Mouse (Mus musculus) liver, adult 2 months (tissue): ENCODE results near the gene Abhd17b. TPM values are rescaled to one million over a fixed set of nuclear protein-coding genes. Genes with fewer than 3 reads are reported as not detected.

Experiments
- DNase-seq: peaks from one replicate; pipeline ENCODE4 v3.0.0-alpha.2; 2011; ENCODE audit warnings: low read depth, low spot score; ENCODE audit errors: extremely low read depth
- H3K27ac ChIP-seq: fragments of 200-500 bp; replicated peaks from 2 replicates; pipeline ENCODE4 v1.5.1; 2012; ENCODE audit warnings: low read depth, mild to moderate bottlenecking, control low read depth, inconsistent platforms, low read length; ENCODE audit not compliant: insufficient read depth
- H3K27me3 ChIP-seq: fragments of 200-500 bp; 2 replicates; pipeline ENCODE4 v1.6.1; 2012; ENCODE audit warnings: mild to moderate bottlenecking, moderate library complexity, low read length, inconsistent platforms; ENCODE audit not compliant: control insufficient read depth, insufficient read depth
- H3K36me3 ChIP-seq: fragments of 200-500 bp; 2 replicates; pipeline ENCODE4 v1.6.1; 2012; ENCODE audit warnings: low read length, inconsistent platforms; ENCODE audit not compliant: control insufficient read depth, insufficient read depth
- H3K4me1 ChIP-seq: fragments of 200-500 bp; 2 replicates; pipeline ENCODE4 v1.6.1; 2011; ENCODE audit warnings: low read length; ENCODE audit not compliant: control insufficient read depth, insufficient read depth
- H3K4me3 ChIP-seq: fragments of 200-500 bp; 2 replicates; pipeline ENCODE4 v1.5.1; 2011; ENCODE audit warnings: low read depth, mild to moderate bottlenecking, control low read depth, low read length, moderate library complexity; ENCODE audit not compliant: insufficient read depth
- H3K79me2 ChIP-seq: fragments of 200-500 bp; 2 replicates; pipeline ENCODE4 v1.6.1; 2012; ENCODE audit warnings: inconsistent platforms, mild to moderate bottlenecking, low read length, moderate library complexity; ENCODE audit not compliant: control insufficient read depth, insufficient read depth
- H3K9ac ChIP-seq: fragments of 200-500 bp; 2 replicates; pipeline ENCODE4 v1.6.1; 2012; ENCODE audit warnings: low read depth, mild to moderate bottlenecking, control low read depth, inconsistent platforms, low read length
- CTCF ChIP-seq: fragments of 200-500 bp; IDR thresholded peaks from 2 replicates; pipeline ENCODE4 v1.5.1; 2011; ENCODE audit warnings: low read depth, low read length, control low read depth
- POLR2A ChIP-seq: fragments of 200-500 bp; IDR thresholded peaks from 2 replicates; pipeline ENCODE4 v1.6.1; 2011; ENCODE audit warnings: low read length, control low read depth; ENCODE audit not compliant: insufficient read depth; ENCODE audit errors: extremely low read depth
- WGBS: fragments of 180-500 bp; shearing (Covaris S2); methylation state at CpG from one replicate; pipeline ENCODE4 v1.1.7; 2018; 5-methylcytosine and 5-hydroxymethylcytosine counted together
- polyA plus RNA-seq: library from polyadenylated mRNA; depleted of rRNA; stranded (reverse); fragments of >200 nt; gene quantifications from 2 replicates; pipeline ENCODE4 v1.2.3, GENCODE M21; 2012
- total RNA-seq: library from RNA; depleted of rRNA; stranded (reverse); fragments of >200 nt; gene quantifications from 2 replicates; pipeline ENCODE4 v1.2.3, GENCODE M21; 2014

Abhd17b gene
- total and polyA plus RNA-seq, 2 experiments = 7.6 to 16.6 TPM

DNA sequence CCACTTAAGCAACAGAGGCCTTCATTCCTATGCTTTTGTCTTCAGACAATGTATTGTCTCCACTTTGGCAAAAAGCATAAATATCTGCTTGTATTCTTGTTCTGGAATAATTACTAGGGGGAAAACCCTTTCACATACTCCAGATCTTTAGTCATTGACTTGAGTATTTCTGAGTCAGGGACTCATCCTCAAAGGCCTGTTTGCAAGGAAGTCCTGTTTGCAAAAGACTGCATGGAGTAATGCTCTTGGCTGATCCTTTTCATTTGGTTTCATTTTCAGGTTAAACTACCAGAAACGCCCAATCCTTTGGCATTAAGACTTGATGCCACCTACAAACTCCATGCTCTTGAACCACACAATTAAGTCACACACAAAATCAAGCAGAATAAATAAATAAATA, 9.1 kb upstream of the Abhd17b start:
- peaks cover 15% of the 10 kb centered on the region for H3K4me1 ChIP-seq
- H3K9ac ChIP-seq = no peak overlapping the region
- H3K27ac ChIP-seq = no peak overlapping the region
- DNase-seq = peak; percentile 31
- no peak overlapping the region for H3K4me3 ChIP-seq
- no peaks in the 10 kb centered on the region; the same call in 1 of the 2 replicates for H3K36me3 ChIP-seq
- WGBS = 18% methylated on average over 1 of the region's 1 CpGs
- H3K79me2 ChIP-seq = peaks cover 54% of the 10 kb centered on the region
- TF ChIP-seq POLR2A (no peak), CTCF (no peak)
- H3K27me3 ChIP-seq = no peaks in the 10 kb centered on the region

DNA sequence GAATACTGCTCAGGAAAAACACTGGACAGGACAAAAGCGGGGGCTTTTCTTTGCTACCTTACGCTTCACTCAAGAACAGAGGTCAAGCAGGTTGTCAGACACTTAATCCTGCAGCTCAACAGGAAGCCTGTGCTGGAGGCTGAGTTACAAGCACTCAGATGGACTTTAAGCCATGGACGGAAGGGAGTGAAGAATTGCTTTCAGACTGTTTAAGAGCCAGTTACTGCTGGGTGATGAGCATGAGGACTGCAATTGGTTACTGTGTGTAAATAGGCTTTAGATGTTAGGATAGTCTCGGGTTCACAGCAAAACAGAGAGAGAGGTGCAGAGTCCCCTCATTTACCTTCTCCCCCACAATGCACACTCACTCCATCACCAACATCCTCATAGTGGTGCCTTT, 7.7 kb upstream of the Abhd17b start:
- no peak for DNase-seq
- Histone ChIP-seq H3K4me3 (no peak overlapping the region), H3K27me3 (no peaks in the 10 kb centered on the region), H3K79me2 (peaks cover 44% of the 10 kb centered on the region), H3K4me1 (peaks cover 16% of the 10 kb centered on the region), H3K27ac (no peak overlapping the region), H3K36me3 (no peaks in the 10 kb centered on the region; the same call in 1 of the 2 replicates), H3K9ac (no peak overlapping the region)
- no peak for TF ChIP-seq POLR2A
- TF ChIP-seq CTCF = no peak
- WGBS = 76% methylated on average over 4 of the region's 4 CpGs

DNA sequence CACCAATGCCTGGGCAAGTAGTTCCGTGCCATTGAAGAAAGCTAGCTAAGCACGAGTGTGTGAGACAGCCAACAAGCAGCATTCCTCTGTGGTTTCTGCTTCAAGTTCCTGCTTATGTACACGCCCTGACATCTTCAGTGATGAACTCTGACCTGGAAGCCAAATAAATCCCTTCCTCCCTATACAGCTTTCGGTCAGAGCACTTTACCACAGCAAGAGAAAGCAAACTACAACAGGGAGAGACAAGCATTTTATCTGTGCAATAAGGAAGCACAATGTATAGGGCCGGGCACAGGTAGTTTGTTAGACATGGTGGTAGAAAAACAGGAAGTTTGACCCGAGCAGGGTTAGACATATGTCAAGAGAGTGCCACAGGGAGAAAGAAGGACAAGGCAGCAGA, 6.8 kb upstream of the Abhd17b start:
- no peaks in the 10 kb centered on the region; the same call in 1 of the 2 replicates for H3K36me3 ChIP-seq
- WGBS = 68% methylated on average over 6 of the region's 6 CpGs

DNA sequence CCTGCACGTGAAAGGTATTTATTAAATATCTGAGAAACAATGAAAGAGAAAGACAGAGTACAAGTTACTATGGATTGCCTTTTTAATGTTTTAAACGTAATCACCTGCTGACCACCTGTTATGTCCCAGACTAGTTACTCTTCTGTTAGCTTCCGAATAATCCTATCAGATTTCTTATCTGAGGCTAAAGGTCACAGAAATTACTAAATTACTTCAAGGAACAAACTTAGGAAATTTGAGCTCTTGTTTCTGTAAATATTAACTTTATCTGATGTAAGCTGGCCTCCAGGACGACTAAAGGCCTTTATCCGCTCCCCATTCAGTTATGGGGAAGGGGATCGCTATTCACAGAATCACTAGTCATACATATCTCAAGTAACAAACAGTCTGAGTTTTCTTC, 1.3 kb upstream of the Abhd17b start:
- WGBS = 13% methylated on average over 6 of the region's 6 CpGs
- Histone ChIP-seq H3K79me2 (peaks cover 42% of the 10 kb centered on the region), H3K36me3 (no peaks in the 10 kb centered on the region; the same call in 1 of the 2 replicates), H3K27me3 (no peaks in the 10 kb centered on the region), H3K27ac (peak overlapping the region; percentile 95), H3K4me3 (peak overlapping the region; percentile 74), H3K4me1 (peaks cover 12% of the 10 kb centered on the region), H3K9ac (peak overlapping the region; percentile 67; the same call in 1 of the 2 replicates)
- TF ChIP-seq POLR2A (no peak), CTCF (no peak)
- DNase-seq = peak; percentile 77

More for the DNA sequence above, 6.8 kb upstream of the Abhd17b start:
- H3K4me1 ChIP-seq = peaks cover 17% of the 10 kb centered on the region
- TF ChIP-seq CTCF (no peak), POLR2A (no peak)
- no peak overlapping the region for H3K4me3 ChIP-seq
- peaks cover 44% of the 10 kb centered on the region for H3K79me2 ChIP-seq
- no peak overlapping the region for H3K27ac ChIP-seq
- H3K27me3 ChIP-seq = no peaks in the 10 kb centered on the region
- DNase-seq = no peak
- H3K9ac ChIP-seq = no peak overlapping the region

DNA sequence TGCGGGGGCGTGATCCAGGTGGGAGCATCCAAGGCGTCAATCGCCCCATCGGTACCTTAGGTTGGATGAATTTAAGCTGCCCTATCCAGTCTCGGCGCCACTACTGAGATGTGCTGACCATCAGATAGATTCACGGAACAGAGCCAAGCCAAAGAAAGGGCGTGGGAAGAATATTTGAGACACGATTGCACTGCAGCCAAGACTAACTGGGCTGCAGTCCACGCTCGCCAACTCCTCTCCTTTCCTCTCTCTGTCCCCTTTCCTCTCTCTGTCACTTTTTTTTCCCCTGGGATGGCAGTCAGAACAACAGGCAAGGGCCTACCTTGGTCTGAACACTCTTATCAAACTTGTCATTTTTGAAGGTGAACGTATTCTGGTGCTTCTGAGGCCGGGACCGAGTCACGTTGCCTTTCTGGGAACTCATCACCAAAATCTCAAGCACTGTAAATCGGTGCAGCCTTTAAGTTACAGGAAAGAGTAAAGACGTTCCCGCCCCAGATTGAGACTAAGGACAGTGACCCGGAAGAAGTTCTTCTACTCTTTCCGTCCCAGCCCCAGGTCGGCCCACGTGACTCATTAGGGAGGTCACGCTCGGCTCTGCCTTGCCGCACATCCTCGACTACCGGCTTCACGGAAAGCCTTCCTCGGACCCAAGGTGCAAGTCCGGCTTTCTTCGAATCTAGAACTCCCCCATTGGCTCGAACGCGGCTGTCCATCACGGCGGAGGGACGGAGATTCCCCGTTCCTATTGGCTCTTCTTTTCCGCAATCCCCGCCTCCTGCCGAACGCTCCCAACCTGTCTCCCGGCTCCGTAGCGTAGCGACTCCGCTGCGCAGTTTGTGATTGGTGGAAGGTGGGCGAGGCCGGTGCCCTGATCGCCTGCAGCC, 457 bp upstream of the Abhd17b start, which contains the start of gene 1110059E24Rik:
1110059E24Rik (minus strand) TSS at position 692 of the 887 bp plus-strand sequence.
- peak; percentile 95 for DNase-seq
- peaks cover 18% of the 10 kb centered on the region for H3K4me1 ChIP-seq
- WGBS = 5% methylated on average over 52 of the region's 52 CpGs
- H3K79me2 ChIP-seq = peaks cover 39% of the 10 kb centered on the region
- peak within 1 kb of the TSS; percentile 92 for H3K4me3 ChIP-seq
- TF ChIP-seq CTCF = no peak
- H3K9ac ChIP-seq = peak within 1 kb of the TSS; percentile 100
- no peaks in the 10 kb centered on the region; the same call in 1 of the 2 replicates for H3K36me3 ChIP-seq
- no peaks in the 10 kb centered on the region for H3K27me3 ChIP-seq
- peak within 1 kb of the TSS; percentile 98 for H3K27ac ChIP-seq
